Mouse (Mus musculus) gonadal fat pad, adult 2 months (tissue): ENCODE results near the gene Pacsin1. TPM values are rescaled to one million over a fixed set of nuclear protein-coding genes. Genes with fewer than 3 reads are reported as not detected.
"Not testable (repeated sequence)": the region's sequence is repeated elsewhere in the genome, so short reads cannot be mapped to it uniquely, and the experiment has no call there.

Experiments
- DNase-seq: peaks from one replicate; pipeline ENCODE4 v3.0.0-alpha.2; 2012; ENCODE audit warnings: low read depth
- polyA plus RNA-seq: library from polyadenylated mRNA; depleted of rRNA; stranded (reverse); fragments of >200 nt; gene quantifications from 2 replicates; pipeline ENCODE4 v1.2.3, GENCODE M21; 2012; rRNA removed

The Pacsin1 gene
- 5.4 and 10.1 TPM in 2 replicates for polyA plus RNA-seq

GRCm38 (mm10) chr17:27655089-27656010 is at the start of gene Pacsin1:
TSS of gene Pacsin1 (plus strand) at chr17:27655509.
- DNase-seq, result no peak

GRCm38 (mm10) chr17:27609576-27609975 is 45.7 kb upstream of the Pacsin1 start:
- no peak for DNase-seq

DNA sequence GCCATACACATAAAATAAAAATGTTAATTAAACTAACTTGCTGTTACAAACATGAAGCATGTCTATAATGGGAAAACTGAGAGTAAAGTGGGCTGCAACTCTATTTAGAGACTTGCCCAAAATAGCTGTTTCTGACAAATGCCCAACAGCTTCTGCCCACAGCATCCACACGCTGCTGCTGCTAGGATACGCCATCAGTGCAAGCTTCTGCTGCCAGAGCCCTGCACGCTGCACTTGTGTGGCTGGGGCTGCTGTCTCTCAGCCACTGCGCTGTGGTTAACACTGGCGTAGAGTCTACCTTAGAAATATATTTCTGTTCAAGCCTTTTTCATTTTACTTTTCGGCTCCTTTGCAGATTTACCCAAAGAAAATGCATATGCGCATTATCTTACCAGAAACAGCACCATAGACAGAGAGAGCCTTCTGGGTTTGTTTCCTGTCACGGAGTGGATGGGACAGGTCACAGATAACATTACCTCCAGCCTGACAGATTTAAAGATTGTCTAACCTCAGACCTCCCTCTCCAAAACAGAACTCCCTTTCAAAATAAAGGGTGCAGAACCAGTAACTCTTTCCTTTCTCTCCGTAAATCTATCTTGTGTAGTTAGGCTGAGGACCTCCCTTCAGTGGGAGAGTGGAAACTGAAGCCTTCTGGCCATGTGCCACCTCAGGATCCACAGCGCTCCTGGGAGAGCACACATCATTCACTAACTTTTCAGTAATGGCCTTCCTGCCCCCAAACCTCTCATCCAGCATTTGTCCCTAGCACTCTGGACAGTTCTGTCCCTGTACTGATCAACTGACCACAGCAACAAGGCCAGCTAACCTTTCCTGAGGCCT is 44.4 kb upstream of the Pacsin1 start:
- no peak for DNase-seq

GRCm38 (mm10) chr17:27611519-27611884 is 43.8 kb upstream of the Pacsin1 start:
- no peak for DNase-seq

- no peak for DNase-seq
These were observed 43.3 kb upstream of the Pacsin1 start for GRCm38 (mm10) chr17:27611994-27612393.

GRCm38 (mm10) chr17:27613016-27613415 is 42.3 kb upstream of the Pacsin1 start:
- DNase-seq, result no peak

DNA sequence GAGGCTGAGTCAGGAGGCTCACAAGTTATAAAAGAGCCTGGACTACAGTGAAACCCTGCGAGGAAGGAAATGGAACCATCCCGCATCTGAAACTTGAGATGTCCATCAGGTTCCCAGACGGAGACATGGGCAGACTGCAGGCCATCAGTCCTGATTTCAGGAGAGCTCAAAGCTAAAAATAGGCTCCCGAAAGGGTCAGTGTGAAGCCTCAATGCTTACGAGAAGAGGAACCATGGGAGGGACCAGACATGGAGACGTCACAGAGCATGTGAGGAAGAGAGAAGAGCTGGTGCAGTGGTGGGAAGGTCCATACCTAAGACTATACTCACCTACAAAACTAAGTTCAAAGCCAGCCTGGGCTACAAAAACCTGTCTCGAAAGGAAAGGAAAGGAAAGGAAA is 39.9 kb upstream of the Pacsin1 start:
- no peak for DNase-seq

GRCm38 (mm10) chr17:27621161-27621560 is 34.1 kb upstream of the Pacsin1 start:
- DNase-seq, result no peak

DNA sequence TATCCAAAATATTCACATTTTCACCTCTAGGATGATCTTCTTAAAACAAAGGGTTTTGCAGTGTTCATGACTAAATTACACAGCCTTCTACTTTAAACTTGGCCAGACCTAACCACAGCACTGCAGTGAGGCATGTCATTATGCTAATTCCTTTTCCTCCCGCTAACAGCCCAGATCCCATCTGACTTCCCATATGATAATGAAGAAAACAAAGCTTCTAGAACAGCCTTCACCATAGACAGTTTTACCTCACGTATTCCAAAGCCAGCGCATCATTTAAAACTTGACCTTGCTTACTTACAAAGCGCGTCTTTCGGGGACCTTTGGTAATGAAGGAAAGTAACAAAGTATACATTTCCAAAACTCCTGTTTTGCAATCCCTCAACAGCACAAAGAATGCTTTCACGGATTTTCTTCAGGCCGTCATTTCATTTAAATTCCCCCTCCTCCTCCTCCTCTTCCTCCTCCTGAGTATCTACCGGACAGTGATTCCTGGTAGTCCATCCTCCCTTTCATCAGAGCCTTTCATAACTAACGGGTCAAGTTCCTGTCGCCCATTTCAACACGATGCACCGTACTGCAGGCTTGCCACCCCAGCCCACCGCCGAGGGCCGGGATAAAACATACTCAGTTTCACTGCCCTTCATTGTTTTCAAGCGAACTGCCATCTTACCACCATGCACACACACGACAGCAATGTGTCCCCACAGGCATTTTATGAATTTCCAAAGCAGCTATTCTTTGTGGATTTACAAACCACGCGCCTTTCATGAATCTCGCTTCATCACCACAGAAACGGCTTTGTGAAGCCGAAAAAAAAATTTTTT is 33.4 kb upstream of the Pacsin1 start:
- no peak for DNase-seq

DNA sequence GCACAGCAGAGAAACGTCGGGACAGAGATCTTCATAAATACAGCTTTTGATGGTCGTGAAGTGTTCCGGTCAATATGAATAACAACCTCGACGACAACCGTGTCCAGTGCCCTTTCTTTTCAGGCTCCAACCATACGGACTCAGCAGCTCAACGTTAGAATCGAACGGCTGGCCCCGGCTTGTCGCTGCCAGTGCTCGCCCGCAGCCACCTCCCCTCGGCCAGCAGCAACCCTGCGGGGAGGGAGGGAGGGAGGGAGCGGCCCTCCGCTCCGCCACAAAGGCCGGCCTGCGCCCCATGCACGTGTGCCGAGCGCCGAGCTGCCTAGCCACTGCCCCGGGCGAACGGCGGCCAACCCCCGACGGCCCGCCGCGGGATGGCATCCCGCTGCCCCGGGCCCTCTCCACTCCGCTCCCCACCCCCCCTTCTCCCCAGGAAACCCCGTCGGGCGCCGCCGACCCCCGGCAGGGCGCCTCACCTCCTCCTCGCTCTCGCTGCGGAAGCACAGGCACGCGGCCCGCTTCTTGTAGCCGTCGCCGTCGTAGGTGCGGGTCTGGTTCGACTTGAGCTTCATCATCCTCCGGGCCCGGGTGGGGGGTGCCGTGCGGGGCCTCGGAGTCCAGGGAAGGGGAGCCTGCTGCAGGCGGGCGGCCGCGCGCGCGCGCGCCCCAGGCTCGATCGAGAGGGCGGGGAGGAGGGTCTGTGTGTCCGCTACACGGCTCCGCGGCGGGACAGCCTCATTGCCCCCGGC is 32.5 kb upstream of the Pacsin1 start:
- DNase-seq, result no peak

GRCm38 (mm10) chr17:27623360-27624326 is 31.7 kb upstream of the Pacsin1 start, which contains the start of gene Nudt3:
TSS of gene Nudt3 (minus strand) at chr17:27623495.
- no peak for DNase-seq

DNA sequence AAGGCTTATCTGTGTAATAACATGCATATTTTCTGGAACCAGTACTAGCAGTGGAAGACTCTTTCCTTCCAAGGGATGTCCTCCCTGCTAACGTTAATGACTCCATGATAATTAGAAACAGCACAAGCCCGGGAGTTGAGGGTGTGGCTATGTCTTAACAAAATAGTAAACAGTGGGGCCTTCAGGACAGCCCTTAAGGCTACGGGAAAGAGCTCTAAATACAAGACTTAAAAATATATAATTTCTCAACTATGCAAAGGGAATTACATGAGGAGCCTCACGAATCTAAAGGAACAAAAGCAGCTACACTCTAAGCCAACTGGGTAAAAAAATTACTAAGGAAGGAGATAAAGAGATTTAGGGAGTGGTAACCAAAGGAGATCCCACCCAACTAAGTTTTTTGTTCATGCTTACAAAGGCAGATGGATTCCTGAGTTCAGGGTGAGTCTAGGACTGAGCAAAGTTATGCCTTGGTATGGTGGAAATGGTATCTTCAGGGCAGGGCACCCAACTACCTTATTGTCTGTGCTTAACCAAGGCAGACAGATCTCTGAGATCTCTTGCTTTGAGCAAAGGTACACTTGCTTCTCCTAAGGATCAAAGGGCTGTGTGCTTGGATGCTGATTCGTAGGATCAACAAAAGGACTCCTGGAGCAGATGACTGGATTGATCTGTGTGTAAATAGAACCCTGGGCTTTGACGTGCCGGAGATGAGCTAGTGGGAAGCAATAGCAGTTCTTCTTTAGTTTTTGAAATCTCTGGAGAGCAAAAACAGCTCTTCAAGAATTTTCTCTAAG is 29.7 kb upstream of the Pacsin1 start:
- DNase-seq, result no peak

DNA sequence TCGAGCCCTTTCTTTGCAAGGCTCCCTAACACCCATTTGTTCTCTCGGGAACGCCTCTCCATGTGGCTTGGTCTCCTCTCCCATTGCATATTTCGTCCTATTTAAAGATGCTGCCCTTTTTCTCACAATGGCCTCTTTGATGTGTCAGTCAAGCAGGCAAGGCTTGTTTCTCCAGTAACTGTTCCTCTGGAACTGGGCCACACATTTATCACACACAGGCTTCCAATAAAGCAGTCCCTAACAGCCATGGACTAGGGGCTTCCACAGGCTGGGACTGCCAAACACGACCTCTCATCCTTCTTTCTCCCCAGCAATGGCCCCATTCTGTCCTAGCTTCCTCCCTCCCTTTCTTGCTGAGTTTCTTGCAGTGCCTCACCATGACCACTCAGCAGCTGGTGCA is 28.6 kb upstream of the Pacsin1 start:
- no peak for DNase-seq

DNA sequence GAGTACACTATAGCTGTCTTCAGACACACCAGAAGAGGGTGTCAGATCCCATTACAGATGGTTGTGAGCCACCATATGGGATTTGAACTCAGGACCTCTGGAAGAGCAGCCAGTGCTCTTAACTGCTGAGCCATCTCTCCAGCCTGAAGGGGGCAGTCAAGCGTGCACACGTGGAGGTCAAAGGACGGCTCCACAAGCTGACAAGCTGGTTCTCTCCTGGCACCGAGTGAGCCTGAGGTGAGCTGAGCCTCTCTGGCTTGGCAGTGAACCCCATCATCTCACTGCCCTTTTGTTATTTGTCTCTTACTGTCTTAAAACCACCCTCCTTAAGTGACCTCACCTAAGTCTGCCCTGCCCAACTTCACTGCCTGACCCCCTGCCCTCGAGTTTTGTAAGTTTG is 27.9 kb upstream of the Pacsin1 start:
- DNase-seq, result no peak

- no peak for DNase-seq
These were observed 26.9 kb upstream of the Pacsin1 start for GRCm38 (mm10) chr17:27628376-27628775.

DNA sequence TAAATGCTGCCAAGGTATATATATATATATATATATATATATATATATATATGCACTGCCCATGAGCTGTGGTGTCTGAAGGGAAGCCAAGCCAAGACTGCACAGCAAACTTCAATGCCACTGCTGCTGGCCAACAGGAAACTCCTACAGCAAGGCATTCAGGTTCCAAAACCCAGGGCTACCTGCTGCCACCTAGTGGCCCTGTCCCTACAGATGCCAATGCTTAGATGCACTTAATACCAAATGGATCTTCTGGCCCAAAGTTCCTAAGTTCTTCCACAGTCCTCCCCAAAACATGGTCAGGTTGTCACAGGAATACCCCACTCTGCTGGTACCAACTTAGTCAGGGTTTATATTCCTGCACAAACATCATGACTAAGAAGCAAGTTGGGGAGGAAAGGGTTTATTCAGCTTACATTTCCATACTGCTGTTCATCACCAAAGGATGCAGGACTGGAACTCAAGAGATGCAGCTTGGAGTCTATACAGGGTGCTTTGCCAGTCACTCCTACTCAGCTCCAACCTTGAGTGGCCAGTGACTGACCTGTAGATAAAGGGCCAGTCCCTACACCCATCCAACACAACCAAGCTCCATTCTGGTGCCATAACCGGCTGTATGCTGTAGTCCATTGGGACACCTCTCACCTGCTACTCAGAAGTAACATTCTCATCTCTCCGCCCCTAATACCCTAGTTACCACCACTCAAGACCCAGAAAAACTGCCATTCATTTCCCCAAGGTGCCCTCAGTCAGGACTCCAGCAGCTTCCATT is 25.9 kb upstream of the Pacsin1 start:
- DNase-seq, result no peak

GRCm38 (mm10) chr17:27634871-27635574 is 20.3 kb upstream of the Pacsin1 start, which contains the start of gene RPS10-NUDT3:
TSS of gene RPS10-NUDT3 (minus strand) at chr17:27635222.
- no peak for DNase-seq

- not testable (repeated sequence) for DNase-seq
These were observed 19.8 kb upstream of the Pacsin1 start for GRCm38 (mm10) chr17:27635575-27635903.
